Mouse (Mus musculus): Measurements from ENCODE around the gene Zfp706.
"Not testable (repeated sequence)": the region's sequence is repeated elsewhere in the genome, so short reads cannot be mapped to it uniquely, and the experiment has no call there.

The Zfp706 gene

GRCm38 (mm10) chr15:37007959-37008419 is 416 bp upstream of the Zfp706 start:
- no peak for DNase-seq

DNA sequence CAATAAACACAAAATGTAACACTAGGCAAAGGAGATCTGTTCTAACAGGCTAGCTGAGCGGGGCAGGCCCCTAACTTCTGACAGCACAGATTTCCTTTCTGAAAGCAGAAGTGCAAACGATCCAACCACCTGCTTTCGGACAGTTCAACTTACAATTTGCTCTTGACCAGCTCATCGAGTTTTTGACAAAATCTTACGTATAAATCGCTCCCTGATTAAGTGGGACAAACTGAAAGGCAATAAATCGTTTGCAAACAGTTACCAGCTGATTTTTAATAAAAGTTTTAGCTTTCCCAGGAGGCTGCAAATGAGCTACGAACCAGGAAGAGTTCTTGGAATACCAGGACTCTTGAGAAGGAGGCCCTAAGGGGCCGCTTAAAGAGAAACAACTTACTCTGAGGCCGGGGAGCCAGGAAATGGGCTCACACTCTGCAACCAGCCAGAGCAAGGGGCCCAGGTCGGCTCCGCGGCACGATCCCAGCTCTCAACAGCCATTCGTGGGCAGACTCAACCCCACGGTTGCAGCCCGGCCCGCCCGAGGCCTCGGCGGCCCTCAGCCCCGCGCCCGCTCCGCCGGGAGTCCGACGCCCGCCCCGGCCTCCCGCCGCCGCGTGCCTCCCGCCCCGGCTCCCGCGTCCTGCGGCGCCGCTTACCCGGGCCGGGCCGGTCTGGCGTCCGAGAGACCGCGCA is 953 bp downstream of the Zfp706 start:
- no peak for DNase-seq

DNA sequence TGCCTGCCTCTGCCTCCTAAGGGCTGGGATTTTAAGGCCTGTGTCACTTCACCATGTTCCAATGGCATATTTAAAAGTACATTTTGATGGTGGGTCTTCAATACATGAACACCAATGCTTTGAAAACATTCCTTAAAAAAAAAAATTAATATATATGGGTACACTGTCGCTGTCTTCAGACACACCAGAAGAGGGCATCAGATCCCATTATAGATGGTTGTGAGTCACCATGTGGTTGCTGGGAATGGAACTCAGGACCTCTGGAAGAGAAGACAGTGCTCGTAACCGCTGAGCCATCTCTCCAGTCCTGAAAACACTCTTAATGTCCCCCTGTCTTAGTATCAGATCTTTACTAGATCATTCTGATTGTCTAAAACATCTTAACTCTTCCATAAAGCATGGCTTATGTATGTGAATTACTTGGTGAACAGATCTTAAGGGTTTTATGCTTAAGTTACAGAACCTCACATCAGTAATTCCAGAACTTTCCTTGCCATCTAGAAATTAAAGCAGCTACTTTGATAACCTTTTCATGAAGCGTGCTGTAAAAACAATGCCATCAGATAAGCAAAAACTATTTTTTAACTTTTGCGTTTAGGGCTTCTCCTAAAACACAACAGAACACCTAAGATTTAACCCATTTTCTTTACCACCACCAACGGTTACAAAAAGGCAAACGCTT is 1.6 kb downstream of the Zfp706 start:
- DNase-seq, result no peak

GRCm38 (mm10) chr15:37004858-37005257 is 2.7 kb downstream of the Zfp706 start:
- no peak for DNase-seq

DNA sequence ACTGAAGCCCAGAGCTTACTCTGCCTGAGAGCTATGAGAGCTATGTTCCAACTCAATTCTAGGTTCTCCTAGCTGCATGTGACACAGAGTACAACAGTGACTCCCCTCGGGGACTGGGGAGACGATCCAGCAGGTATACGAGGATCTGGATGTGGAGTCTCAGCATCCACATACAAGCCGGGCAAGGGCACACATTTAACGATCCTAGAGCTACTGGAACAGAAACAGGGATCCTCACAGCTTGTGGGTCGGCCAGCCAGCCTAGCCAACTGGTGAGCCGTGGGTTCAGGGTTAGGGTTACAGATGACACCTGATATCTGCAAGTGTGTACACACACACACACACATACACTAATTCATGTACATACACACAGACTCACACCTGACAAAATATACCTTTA is 5.3 kb downstream of the Zfp706 start:
- DNase-seq, result no peak

DNA sequence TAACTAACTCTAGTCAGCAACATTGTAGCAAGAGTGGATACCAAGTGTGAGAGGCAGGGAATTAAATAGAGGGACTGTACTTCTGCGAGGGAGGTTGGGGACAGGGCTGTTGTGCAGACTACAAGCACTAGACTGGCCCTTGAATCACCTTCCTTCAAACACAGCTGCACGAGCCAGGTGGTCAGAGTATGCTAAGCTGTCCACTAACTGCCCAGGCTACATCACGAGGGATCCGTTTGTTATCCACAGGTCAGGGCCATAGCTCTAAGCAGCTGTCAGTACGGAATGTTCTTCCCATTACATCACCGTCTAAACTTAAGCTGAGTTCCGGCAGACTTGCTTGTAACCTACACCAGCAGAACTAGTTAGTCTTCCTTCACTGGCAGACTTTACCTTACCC is 8.0 kb downstream of the Zfp706 start:
- DNase-seq, result not testable (repeated sequence)

DNA sequence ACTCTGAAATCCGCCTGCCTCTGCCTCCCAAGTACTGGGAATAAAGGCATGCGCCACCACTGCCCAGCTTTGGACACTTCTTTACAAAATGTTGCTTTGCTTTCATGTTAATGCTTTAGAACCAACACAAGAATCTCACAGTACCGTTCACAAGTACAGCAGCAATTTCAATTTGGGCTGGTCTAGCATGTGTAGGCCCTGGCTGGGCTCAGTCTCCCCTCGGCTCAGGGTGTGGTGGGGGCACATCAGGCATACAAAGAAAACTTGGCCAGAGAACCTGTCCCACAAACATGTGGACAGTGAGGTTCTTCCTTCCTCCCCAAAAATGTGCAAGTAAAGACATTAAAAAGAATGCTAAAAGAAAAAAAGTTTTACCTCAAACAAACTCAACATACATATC is 12.4 kb downstream of the Zfp706 start:
- no peak for DNase-seq

- DNase-seq, result no peak
These were observed 12.9 kb downstream of the Zfp706 start for GRCm38 (mm10) chr15:36994665-36995064.

GRCm38 (mm10) chr15:36993435-36994178 is 14.0 kb downstream of the Zfp706 start:
- DNase-seq, result no peak

DNA sequence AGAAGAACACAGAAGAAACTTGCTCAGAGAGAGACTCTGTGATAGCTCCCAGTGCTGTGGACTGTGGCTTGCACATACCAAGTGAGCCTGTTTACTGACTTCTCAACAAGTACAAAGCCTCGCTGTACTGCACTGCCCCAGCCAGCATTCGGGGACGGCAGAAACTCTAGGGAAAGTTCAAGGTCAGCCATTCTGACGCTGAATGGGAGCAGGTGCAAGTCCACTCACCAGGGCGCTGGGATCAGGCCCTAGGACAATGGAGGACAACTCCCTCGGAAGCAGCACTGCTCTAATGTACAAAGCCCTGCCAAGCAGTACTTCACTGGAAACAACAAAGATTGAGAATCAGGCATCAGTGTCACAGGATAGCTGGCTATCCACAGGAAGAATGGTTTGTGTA is 16.2 kb downstream of the Zfp706 start:
- DNase-seq, result no peak

GRCm38 (mm10) chr15:36989922-36990321 is 17.7 kb downstream of the Zfp706 start:
- no peak for DNase-seq

DNA sequence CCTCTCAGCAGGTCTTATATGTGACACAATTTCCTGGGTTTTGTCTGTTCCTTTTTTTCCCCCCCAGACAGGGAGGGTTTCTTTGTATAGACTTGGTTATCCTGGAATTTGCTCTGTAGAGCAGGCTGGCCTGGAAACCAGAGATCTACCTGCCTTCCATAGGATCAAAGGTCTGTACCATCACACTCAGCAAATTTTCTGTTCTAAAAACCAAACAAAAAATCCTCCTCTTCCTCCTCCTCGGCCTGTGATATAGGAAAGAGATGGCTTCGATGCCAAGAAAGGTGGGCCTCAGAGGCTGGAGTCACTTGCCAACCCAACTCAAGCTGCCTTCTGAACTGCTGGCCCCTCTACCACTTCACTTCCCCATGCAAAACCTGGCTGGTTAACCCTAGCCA is 18.9 kb downstream of the Zfp706 start:
- no peak for DNase-seq

DNA sequence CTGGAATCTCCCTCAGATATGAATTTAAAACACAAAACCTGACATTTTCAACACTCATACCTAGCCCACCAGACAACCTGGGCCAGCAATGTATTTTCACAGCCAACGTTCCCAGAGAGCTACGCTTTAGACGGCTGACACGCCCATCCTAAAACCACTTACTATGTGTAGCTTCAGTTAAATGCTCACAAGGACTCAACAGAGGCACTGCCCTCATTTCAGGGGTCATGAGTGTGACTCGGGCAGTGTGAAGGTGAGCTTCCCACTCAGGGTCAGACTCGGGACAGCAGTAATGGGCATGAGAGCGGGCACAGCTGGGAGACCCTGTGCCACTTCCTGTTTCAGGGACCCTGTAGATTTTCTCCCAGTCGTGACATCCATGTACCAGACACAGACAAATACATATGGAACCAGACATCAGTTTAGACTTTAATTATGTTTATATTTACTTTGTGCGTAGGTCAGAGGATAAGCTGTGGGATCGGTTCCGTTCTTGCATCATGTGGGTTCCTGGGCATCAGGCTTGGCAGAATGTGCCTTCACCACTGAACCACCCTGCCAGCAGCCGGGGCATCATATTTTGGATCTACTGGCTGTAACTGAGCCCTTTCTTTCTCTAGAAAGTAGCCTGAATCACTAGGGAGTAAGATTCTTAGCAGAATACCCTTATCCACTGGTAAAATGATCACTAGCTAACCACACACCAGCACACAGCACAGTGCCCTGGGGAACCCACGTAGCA is 19.4 kb downstream of the Zfp706 start:
- no peak for DNase-seq

DNA sequence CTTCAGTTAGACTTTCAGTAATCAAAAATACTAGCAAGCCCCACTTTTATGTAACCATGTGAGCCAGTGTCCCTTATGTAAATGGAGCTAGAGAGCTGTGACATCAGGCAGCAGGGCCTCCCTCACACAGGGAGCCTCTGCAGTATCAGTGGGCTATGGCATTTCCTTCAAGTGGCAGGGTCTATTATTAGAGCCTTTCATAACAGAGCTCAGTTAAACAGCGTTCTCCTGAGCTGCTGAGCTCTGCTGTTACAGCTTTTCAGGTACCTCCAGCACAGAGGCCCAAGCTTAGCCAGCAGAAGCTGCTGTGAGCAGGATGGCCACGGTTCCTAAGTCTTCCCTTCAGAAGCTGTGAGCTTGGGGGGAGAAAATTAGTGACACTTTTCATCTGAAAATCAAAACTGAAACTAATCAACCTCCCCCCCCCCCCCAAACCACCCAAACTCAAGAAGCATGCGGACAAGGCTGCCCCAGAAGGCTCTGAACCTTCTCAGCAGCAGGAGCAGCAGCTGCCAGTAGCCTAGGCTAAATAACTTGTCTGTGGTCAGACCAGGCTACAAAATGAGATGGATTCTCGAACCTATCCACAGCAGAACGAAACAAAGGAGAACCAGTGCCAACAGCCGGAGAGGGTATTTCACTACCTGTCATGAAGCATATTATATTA is 20.2 kb downstream of the Zfp706 start:
- DNase-seq, result no peak

- DNase-seq, result no peak
These were observed 22.0 kb downstream of the Zfp706 start for GRCm38 (mm10) chr15:36985567-36985925.

DNA sequence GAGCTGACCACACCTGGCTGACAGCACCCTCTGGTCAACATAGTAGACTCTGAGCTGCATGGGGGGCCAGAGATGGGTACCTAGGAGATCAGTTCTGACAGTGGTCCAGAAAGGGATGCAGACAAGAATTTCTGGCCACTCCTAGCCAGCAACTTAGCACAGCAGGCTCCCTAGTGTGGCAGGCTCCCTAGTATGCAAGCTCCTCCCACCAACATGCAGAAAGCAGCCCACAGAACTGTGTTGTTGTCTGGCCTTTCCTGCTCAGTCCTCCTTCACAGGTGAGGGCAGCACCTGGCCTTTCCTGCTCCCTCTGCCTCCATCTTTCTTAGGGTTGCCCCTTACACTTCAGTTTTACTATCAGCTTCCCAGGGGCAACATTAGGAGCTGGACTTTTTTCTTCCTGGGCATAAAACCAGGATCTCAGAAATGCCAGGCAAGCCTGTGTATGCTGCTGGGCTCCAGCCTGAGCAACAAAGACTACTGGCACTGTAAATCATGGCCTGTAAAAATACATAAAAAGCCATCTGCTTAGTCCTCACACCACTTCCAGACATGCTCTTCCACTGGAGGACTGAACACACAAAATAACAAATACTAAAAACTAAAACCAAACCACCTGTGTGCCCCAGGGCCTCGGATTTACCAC is 22.5 kb downstream of the Zfp706 start:
- DNase-seq, result peak; percentile 2

GRCm38 (mm10) chr15:36983455-36983854 is 24.1 kb downstream of the Zfp706 start:
- DNase-seq, result no peak

GRCm38 (mm10) chr15:36980238-36980637 is 27.3 kb downstream of the Zfp706 start:
- DNase-seq, result peak; percentile 50

DNA sequence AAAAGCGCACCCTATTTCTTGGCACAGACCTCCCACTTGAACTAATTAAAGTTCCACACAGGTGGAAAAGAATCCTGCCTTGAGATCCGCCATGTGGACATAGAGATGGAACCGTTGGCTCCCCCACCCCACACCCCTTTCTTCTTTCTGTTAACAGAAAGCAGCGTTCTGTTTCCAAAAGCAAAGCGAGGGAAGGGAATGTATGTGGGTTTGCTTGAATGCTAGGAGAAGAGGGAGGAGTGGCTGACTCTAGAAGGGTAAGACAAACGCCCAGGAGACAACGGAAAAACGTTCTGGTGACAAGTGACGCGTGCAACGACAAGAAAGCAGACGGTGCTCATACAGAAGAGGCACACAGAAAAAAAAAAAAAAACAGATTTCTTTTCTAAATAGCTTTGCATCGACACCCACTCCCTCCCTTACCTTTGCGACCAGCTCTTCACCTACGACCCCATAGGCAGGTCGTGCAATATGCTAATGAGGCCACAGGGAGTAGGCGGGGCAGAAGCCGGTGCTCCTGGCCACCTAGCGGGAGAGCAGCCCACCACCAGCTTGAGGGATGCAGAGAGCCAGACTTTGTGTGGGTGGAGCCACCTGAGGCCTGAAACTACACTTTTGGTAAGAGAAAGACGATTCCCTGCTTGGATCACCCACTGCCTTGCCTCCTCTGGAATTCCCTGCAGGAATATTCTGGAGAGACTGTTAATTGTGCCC is 27.9 kb downstream of the Zfp706 start:
- peak; percentile 51 for DNase-seq

DNA sequence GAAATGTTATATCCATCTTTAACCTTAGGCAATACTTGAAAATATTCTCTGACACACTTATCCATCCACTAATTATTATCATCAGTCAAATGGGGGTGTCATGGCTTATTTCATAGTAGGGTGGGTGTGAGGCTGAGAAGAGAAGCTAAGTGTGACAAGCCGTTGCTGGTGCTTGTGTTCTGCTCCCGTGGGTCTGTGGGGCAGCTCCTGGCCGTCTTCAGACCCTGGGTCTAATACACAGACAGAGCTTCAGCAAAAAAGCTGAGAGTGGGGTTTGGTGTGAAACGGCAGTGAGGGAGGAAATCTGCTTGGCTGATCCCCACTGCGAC is 28.4 kb downstream of the Zfp706 start:
- DNase-seq, result no peak

GRCm38 (mm10) chr15:36977823-36978222 is 29.8 kb downstream of the Zfp706 start:
- DNase-seq, result no peak

GRCm38 (mm10) chr15:36975690-36976089 is 31.9 kb downstream of the Zfp706 start:
- no peak for DNase-seq

Data from right cerebral cortex, postnatal 4 days (tissue).